Mouse (Mus musculus): ENCODE data around the gene En2.
A peak's percentile ranks its signal among the peaks of the same experiment; 100 is the strongest.

Gene En2

GRCm38 (mm10) chr5:28165358-28166255 is at the start of gene En2:
En2 (plus strand) TSS chr5:28165694.
- peak; percentile 59 for DNase-seq (ENCODE audit: inconsistent ontology term)

DNA sequence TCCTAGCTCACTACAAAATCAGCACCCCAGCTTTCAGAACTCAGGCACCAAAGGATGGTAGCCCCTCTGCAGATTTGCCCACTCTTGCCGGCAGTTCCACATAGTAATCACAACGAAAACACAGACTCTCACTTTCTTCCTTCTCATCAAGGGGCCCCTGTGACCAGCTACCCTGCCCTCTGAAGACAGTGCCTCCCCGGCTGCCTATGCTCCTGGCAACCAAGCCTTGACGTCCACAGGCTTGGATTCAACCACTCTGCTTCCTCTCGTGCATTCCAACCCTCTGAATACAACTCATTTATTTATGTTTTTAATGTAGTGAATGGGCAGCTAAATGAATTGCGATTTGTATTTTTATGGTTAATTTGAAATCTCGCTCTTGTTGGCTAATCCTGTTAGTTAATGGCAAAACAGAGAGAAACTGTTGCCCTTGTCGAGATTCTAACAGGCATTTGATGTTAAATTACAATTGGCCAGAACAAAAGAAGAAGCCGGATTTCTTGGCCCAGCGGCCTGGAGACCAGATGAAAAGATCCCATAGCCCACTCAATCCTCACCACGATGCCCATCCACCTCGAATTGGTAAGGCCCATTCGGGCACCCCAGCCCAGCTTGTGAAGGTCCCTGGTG is 48.1 kb upstream of the En2 start:
- no peak for DNase-seq (ENCODE audit: inconsistent ontology term)

- no peak for DNase-seq (ENCODE audit: inconsistent ontology term)
Observed at GRCm38 (mm10) chr5:28117882-28118530, 47.5 kb upstream of the En2 start.

- no peak for DNase-seq (ENCODE audit: inconsistent ontology term)
Observed at GRCm38 (mm10) chr5:28118531-28118925, 47.0 kb upstream of the En2 start.

DNA sequence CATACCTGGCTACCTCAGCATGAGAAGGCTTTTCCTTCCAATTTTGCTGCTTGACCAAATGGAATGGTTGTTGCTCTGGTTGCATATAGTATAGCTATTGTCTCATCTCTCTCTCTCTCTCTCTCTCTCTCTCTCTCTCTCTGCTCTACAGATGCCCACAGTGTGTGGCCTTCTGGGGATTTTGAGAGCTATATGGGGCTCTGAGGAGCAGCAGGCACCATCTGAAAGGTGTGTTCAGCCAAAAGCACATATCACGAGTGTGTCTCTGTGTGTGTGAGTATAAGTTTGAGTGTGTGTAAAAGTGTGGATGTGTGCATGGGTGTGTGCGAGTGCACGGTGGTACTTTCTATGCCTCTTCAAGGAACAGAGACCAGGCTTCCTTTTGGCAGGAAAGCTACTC is 45.9 kb upstream of the En2 start:
- DNase-seq (ENCODE audit: inconsistent ontology term): no peak

DNA sequence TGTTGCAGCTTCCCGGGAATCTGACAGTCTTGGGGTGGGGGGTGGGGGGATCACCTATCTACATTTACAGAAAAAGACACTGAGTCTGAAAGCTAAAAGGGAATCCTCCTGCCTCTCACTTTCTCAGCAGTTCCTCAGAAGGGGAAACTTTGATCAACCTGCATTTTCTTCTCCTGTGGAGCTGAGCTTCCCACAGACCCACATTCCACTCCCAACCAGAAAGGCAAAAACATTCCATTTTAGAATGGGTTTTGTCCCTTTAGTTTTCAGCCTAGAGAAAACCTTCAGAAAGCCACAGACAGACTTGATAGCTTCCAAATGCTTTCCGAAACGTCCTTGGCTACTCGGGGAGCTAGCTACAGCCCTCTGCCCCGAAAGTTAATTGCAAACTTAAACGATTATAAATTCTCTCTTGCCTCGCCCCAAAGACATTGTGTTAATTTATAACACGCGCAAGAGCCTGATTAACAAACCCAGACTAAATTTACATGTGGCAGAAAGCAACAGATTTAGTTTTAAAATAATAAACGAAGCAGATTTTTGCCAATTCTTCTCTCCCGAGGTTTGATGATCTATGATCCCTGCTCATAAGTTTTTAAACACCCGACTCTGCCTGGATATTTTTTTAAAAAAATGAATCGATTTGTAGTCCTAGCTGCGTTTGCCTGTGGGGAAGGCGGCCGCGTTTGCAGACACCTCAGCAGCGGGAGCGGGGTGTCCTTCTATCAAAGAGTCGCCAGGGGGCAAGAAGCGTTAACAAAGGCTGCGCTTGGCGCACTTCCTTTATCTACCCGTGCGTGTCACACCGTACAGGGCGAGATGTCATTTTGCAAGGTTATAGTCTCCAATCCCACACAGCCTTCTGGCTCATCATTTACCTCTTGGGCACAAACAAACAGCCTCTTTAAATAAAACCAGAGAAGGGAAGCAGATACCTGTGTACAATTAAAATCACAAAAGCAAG is 42.7 kb upstream of the En2 start:
- peak; percentile 46 for DNase-seq (ENCODE audit: inconsistent ontology term)

DNA sequence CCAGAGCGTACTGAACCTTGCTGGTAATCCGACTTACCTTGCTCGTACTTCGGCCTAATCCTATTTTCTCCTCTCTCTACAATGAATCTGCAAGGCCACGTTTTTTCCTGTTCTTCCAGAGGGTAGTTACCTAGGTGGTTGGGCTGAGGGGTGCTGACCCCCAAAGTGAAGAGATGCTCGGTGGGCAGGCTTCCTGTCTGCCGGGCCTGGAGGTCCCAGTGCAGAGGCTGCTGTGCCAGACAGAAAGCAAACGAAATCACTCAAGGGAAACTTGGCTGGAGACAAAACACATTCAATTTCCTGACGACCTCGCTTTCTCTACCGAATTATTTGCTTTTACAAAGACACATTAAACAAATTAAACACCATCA is 42.1 kb upstream of the En2 start:
- no peak for DNase-seq (ENCODE audit: inconsistent ontology term)

GRCm38 (mm10) chr5:28124321-28125230 is 40.9 kb upstream of the En2 start:
- DNase-seq (ENCODE audit: inconsistent ontology term): peak; percentile 12

GRCm38 (mm10) chr5:28128851-28129250 is 36.6 kb upstream of the En2 start:
- no peak for DNase-seq (ENCODE audit: inconsistent ontology term)

- DNase-seq (ENCODE audit: inconsistent ontology term): no peak
Observed at GRCm38 (mm10) chr5:28132231-28132630, 33.3 kb upstream of the En2 start.

GRCm38 (mm10) chr5:28136438-28136837 is 29.1 kb upstream of the En2 start:
- peak; percentile 26 for DNase-seq (ENCODE audit: inconsistent ontology term)

- no peak for DNase-seq (ENCODE audit: inconsistent ontology term)
Observed at GRCm38 (mm10) chr5:28144555-28144954, 20.9 kb upstream of the En2 start.

GRCm38 (mm10) chr5:28146018-28146417 is 19.5 kb upstream of the En2 start:
- no peak for DNase-seq (ENCODE audit: inconsistent ontology term)

DNA sequence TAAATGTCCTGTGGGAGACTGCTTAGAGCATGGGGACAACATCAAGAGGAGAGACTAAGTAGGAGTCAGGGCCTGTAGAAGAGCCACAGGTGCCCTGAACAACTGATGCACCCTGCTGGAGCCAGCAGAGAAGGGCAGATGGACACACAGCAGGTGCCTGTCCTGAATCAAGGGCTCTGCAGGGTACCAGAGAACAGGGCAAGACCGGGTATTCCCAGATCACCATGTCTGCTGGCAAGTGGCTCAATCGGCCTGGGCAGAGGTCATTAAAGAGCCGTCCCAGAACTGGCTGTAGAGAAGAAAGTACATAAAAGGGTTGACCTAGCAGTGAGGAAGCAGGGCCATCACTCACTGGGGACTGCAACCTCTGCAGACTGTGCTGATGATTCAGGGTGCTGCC is 17.0 kb upstream of the En2 start:
- DNase-seq (ENCODE audit: inconsistent ontology term): no peak

GRCm38 (mm10) chr5:28149436-28149835 is 16.1 kb upstream of the En2 start:
- DNase-seq (ENCODE audit: inconsistent ontology term): no peak

DNA sequence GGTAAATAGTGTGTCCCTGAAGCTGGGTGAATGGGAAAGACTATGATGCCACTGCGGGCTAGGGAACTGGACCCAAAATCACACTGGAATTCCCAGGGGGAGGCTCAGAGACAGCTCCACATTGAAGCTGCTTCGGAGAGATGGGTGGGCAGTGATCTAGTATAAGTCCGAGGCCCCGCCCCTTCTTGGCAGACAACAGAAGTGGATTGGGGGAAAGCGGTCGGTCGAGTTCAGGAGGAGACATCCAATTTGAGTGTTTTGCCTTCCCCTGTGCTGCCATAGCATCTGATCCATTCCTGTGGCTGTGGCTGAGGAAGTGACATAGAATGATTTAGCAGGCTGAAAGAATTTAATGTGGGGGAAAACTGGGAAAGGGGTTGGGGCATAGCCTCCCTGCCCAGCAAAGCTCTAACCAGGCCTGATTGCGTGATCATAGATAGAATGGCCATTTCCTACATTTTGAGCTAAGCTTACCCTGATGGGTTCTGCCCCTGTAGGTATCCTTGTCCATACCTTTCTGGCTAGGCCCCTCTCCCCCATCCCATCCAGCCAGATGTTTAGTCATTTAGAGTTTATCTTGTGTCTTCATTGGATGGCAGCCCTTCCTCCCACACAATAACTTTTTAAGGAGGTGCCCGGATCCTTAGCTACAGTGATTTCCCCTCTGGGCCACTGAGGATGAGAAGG is 8.3 kb upstream of the En2 start:
- DNase-seq (ENCODE audit: inconsistent ontology term): no peak

GRCm38 (mm10) chr5:28157781-28158180 is 7.7 kb upstream of the En2 start:
- no peak for DNase-seq (ENCODE audit: inconsistent ontology term)

DNA sequence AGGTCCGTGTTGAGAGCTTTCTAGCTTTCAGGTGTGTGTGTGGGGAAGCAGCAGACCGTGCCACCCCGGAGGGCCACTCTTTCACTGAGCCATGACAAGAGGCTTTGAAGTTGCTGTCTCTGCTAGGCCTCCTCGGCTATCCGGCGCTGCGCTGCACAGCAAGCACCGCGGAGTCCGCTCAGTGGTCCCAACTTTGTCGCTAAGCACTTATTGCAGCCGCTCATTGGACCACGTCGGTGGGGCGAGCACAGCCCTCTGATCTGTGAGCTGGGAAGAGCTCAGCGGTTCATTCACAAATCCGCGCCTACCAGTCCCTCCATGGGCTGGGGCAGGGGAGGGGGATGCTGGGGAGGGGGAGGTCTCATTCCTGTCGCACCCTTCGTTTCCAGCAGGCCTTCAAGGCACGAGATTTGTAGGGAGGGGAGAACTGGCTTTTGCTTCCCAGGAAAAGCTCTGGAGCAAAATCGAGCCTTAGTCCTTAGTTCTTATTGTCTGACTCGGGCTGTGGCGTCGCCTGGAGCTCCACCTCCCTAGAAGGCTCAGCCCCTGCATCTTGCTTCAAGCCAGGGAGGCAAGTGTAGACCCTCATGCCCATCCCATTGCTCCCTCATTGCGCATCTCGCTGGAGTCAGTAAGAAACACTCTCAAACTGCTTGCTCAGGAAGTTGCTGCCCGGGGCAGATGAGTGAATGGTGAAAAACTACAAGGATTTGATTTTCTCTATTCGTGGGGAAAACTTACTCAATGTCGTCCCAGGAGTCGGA is 7.0 kb upstream of the En2 start:
- DNase-seq (ENCODE audit: inconsistent ontology term): no peak

- no peak for DNase-seq (ENCODE audit: inconsistent ontology term)
Observed at GRCm38 (mm10) chr5:28159072-28159458, 6.4 kb upstream of the En2 start.
